Comparison of ENCODE assay signal across 9 mouse cellular contexts in the genomic region with DNA sequence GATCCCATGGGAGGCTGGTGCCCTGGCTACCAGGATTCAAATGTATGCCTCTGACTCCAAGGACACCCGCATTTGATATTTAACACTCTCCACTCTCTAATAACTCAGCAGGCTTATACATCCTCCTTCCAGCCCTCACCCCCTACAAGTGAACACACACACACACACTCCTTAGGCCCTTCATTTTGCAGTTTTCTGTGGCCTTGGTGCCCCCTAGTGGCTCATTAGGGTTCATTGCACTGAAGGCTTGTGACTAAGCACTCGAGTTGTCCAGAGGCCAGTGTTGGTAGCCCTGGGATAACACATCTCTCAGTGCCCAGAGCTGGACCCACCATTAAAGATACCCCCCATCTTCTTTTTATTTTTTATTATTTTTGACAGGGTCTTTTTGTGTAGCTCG. TPM values are rescaled to one million over a fixed set of nuclear protein-coding genes. Genes with fewer than 3 reads are reported as not detected.
A peak's percentile ranks its signal among the peaks of the same experiment; 100 is the strongest.
DNase-seq lines count a peak whose midpoint lies in the region; ATAC-seq lines count a peak whose summit lies in the region.
"Had no signal": no experiment of that assay in that cellular context is flagged by ENCODE, and none has a peak within 500 bp of the region (broad histone marks: within the 10 kb centered on the region; RNA-seq: fewer than 3 reads in every experiment).

No protein-coding gene starts in this region.

- no peak overlapping the region for H3K4me3 ChIP-seq in embryonic facial prominence, embryonic 14.5 days (ENCODE audit: low read depth, low read length)
- no peak overlapping the region for H3K4me3 ChIP-seq in heart, embryonic 15.5 days
- H3K4me3 ChIP-seq in liver, embryonic 16.5 days (ENCODE audit: low read depth, low read length): no peak overlapping the region
- H3K4me3 ChIP-seq in neural tube, embryonic 14.5 days (ENCODE audit: low read depth, low read length): no peak overlapping the region
- H3K4me3 ChIP-seq: erythroblast, embryonic 14.5 days had no signal

- no peaks in the 10 kb centered on the region; the same call in 1 of the 2 replicates for H3K27me3 ChIP-seq in embryonic facial prominence, embryonic 14.5 days (replicated peaks; ENCODE audit: control insufficient read depth, insufficient read depth, low read length)
- 0 out of 2 replicates have a peak, but pooled peaks cover 6% of the 10 kb centered on the region for H3K27me3 ChIP-seq in heart, embryonic 15.5 days
- no peaks in the 10 kb centered on the region for H3K27me3 ChIP-seq in liver, embryonic 16.5 days (ENCODE audit: control insufficient read depth, insufficient read depth, low read depth, low read length)
- no peaks in the 10 kb centered on the region for H3K27me3 ChIP-seq in neural tube, embryonic 14.5 days (ENCODE audit: control insufficient read depth, insufficient read depth, low read length)

- no peaks in the 10 kb centered on the region for H3K36me3 ChIP-seq in embryonic facial prominence, embryonic 14.5 days (ENCODE audit: control insufficient read depth, insufficient read depth, low read length)
- no peaks in the 10 kb centered on the region for H3K36me3 ChIP-seq in heart, embryonic 15.5 days
- H3K36me3 ChIP-seq in liver, embryonic 16.5 days (ENCODE audit: control insufficient read depth, insufficient read depth): no peaks in the 10 kb centered on the region
- H3K36me3 ChIP-seq in neural tube, embryonic 14.5 days (ENCODE audit: control insufficient read depth, insufficient read depth, low read length): no peaks in the 10 kb centered on the region

- ATAC-seq in embryonic facial prominence, embryonic 14.5 days (ENCODE audit: low read depth): 0 out of 2 replicates have a peak, but pooled peaks have one; percentile 62
- peak; percentile 55; the same call in 1 of the 2 replicates for ATAC-seq in heart, embryonic 15.5 days (replicated peaks; ENCODE audit: insufficient number of reproducible peaks, insufficient read depth, low FRiP score, low read depth)
- peak; percentile 50 for ATAC-seq in liver, embryonic 16.5 days (ENCODE audit: low read depth)
- ATAC-seq in neural tube, embryonic 14.5 days (ENCODE audit: low read depth): peak; percentile 81; the same call in 1 of the 2 replicates

- H3K4me1 ChIP-seq in embryonic facial prominence, embryonic 14.5 days (ENCODE audit: control insufficient read depth, insufficient read depth, low read length): no peaks in the 10 kb centered on the region
- 0 out of 2 replicates have a peak, but pooled peaks cover 2% of the 10 kb centered on the region for H3K4me1 ChIP-seq in heart, embryonic 15.5 days (replicated peaks)
- peaks cover 9% of the 10 kb centered on the region for H3K4me1 ChIP-seq in liver, embryonic 16.5 days (ENCODE audit: control insufficient read depth, low read depth, low read length)
- H3K4me1 ChIP-seq in neural tube, embryonic 14.5 days (ENCODE audit: control insufficient read depth, insufficient read depth, low read length): 0 out of 2 replicates have a peak, but pooled peaks cover 2% of the 10 kb centered on the region

- H3K9ac ChIP-seq in embryonic facial prominence, embryonic 14.5 days (ENCODE audit: low read depth, low read length): no peak overlapping the region
- no peak overlapping the region for H3K9ac ChIP-seq in heart, embryonic 15.5 days
- H3K9ac ChIP-seq in liver, embryonic 16.5 days (ENCODE audit: low read depth, low read length): no peak overlapping the region
- no peak overlapping the region for H3K9ac ChIP-seq in neural tube, embryonic 14.5 days (replicated peaks; ENCODE audit: low read depth, low read length)

- WGBS in embryonic facial prominence, embryonic 14.5 days: 8% methylated on average over 3 of the region's 3 CpGs
- WGBS in heart, embryonic 15.5 days: 14% methylated on average over 3 of the region's 3 CpGs
- WGBS in liver, embryonic 16.5 days (ENCODE audit: insufficient replicate concordance): 8% methylated on average over 3 of the region's 3 CpGs
- WGBS in neural tube, embryonic 14.5 days: 18% methylated on average over 3 of the region's 3 CpGs

- no peak overlapping the region for H3K27ac ChIP-seq in embryonic facial prominence, embryonic 14.5 days (replicated peaks; ENCODE audit: low read depth, low read length)
- H3K27ac ChIP-seq in heart, embryonic 15.5 days: no peak overlapping the region
- H3K27ac ChIP-seq in liver, embryonic 16.5 days (ENCODE audit: low read length): no peak overlapping the region
- no peak overlapping the region for H3K27ac ChIP-seq in neural tube, embryonic 14.5 days (ENCODE audit: low read depth, low read length)

- H3K4me2 ChIP-seq in embryonic facial prominence, embryonic 14.5 days (ENCODE audit: low read depth, low read length): no peak overlapping the region
- no peak overlapping the region for H3K4me2 ChIP-seq in heart, embryonic 15.5 days
- no peak overlapping the region for H3K4me2 ChIP-seq in liver, embryonic 16.5 days (ENCODE audit: low read depth, low read length)
- no peak overlapping the region for H3K4me2 ChIP-seq in neural tube, embryonic 14.5 days (ENCODE audit: low read depth, low read length)

- H3K9me3 ChIP-seq in embryonic facial prominence, embryonic 14.5 days (ENCODE audit: control insufficient read depth, low read length): no peaks in the 10 kb centered on the region
- H3K9me3 ChIP-seq in heart, embryonic 15.5 days (replicated peaks): no peaks in the 10 kb centered on the region
- no peaks in the 10 kb centered on the region for H3K9me3 ChIP-seq in liver, embryonic 16.5 days (replicated peaks; ENCODE audit: control insufficient read depth, low read length)
- H3K9me3 ChIP-seq in neural tube, embryonic 14.5 days (ENCODE audit: control insufficient read depth, low read length): no peaks in the 10 kb centered on the region

- DNase-seq in CD4-positive, CD25-positive, alpha-beta regulatory T cell, adult 2 months (ENCODE audit: low read depth, low spot score): peak; percentile 83
- DNase-seq in adrenal gland, postnatal 36 days: peak; percentile 65 to 70
- peak; percentile 74 for DNase-seq in embryonic facial prominence, embryonic 14.5 days (ENCODE audit: low spot score)
- DNase-seq in kidney, postnatal 36 days: peak; percentile 76 to 77
- DNase-seq in telencephalon, adult 2 months (ENCODE audit: low read depth, low spot score): peak; percentile 36

RNA-seq across cellular contexts. Expression of a gene that starts 4.8 kb away (rescaled TPM):
- 10 to 100 TPM; 83.2 to 87.6 TPM for total RNA-seq in adrenal gland, postnatal 36 days (2021)
- 182 and 192 TPM in 2 replicates for polyA plus RNA-seq in embryonic facial prominence, embryonic 14.5 days (2014; fragmentation: Nextera tagmentation; extraction: Ambion mirVana)
- polyA plus RNA-seq in heart, embryonic 15.5 days (2015; fragmentation: Nextera tagmentation; extraction: Ambion mirVana): 153 and 158 TPM in 2 replicates
- polyA plus RNA-seq in liver, embryonic 16.5 days (2015; fragmentation: Nextera tagmentation; extraction: Ambion mirVana): 88.2 and 90.1 TPM in 2 replicates
- 200 and 204 TPM in 2 replicates for polyA plus RNA-seq in neural tube, embryonic 14.5 days (2014; fragmentation: Nextera tagmentation; extraction: Ambion mirVana)

RNA-seq across cellular contexts. Expression of a gene that starts 17.2 kb away (rescaled TPM):
- under 1 TPM; 0.23 to 0.63 TPM for total RNA-seq in adrenal gland, postnatal 36 days (2021)
- polyA plus RNA-seq in embryonic facial prominence, embryonic 14.5 days (2014; fragmentation: Nextera tagmentation; extraction: Ambion mirVana): 6.5 and 8.0 TPM in 2 replicates
- polyA plus RNA-seq in heart, embryonic 15.5 days (2015; fragmentation: Nextera tagmentation; extraction: Ambion mirVana): 1.5 and 2.3 TPM in 2 replicates
- polyA plus RNA-seq in liver, embryonic 16.5 days (2015; fragmentation: Nextera tagmentation; extraction: Ambion mirVana): 0.30 and 0.39 TPM in 2 replicates
- polyA plus RNA-seq in neural tube, embryonic 14.5 days (2014; fragmentation: Nextera tagmentation; extraction: Ambion mirVana): 1.9 and 2.6 TPM in 2 replicates
- polyA plus RNA-seq: erythroblast, embryonic 14.5 days had no signal

RNA-seq across cellular contexts. Expression of a gene that starts 34.3 kb away (rescaled TPM):
- 1 to 10 TPM; 1.1 to 1.7 TPM for total RNA-seq in adrenal gland, postnatal 36 days (2021)
- polyA plus RNA-seq in embryonic facial prominence, embryonic 14.5 days (2014; fragmentation: Nextera tagmentation; extraction: Ambion mirVana): 0.14 TPM in 1 of 2 replicates, not detected in the other
- polyA plus RNA-seq in heart, embryonic 15.5 days (2015; fragmentation: Nextera tagmentation; extraction: Ambion mirVana): not detected in 2 replicates
- polyA plus RNA-seq in liver, embryonic 16.5 days (2015; fragmentation: Nextera tagmentation; extraction: Ambion mirVana): 0.05 and 0.06 TPM in 2 replicates
- 0.08 and 0.14 TPM in 2 replicates for polyA plus RNA-seq in neural tube, embryonic 14.5 days (2014; fragmentation: Nextera tagmentation; extraction: Ambion mirVana)
- polyA plus RNA-seq: erythroblast, embryonic 14.5 days had no signal

RNA-seq across cellular contexts. Expression of a gene that starts 43.4 kb away (rescaled TPM):
- not detected for total RNA-seq in adrenal gland, postnatal 36 days (2021)
- not detected in 2 replicates for polyA plus RNA-seq in embryonic facial prominence, embryonic 14.5 days (2014; fragmentation: Nextera tagmentation; extraction: Ambion mirVana)
- 0.20 TPM in 2 replicates for polyA plus RNA-seq in heart, embryonic 15.5 days (2015; fragmentation: Nextera tagmentation; extraction: Ambion mirVana)
- not detected in 2 replicates for polyA plus RNA-seq in liver, embryonic 16.5 days (2015; fragmentation: Nextera tagmentation; extraction: Ambion mirVana)
- polyA plus RNA-seq in neural tube, embryonic 14.5 days (2014; fragmentation: Nextera tagmentation; extraction: Ambion mirVana): not detected in 2 replicates
- polyA plus RNA-seq: erythroblast, embryonic 14.5 days had no signal

RNA-seq across cellular contexts. Expression of a gene that starts 52.3 kb away (rescaled TPM):
- total RNA-seq in adrenal gland, postnatal 36 days (2021): under 1 TPM; 0.23 to 0.66 TPM
- polyA plus RNA-seq in embryonic facial prominence, embryonic 14.5 days (2014; fragmentation: Nextera tagmentation; extraction: Ambion mirVana): not detected in 2 replicates
- polyA plus RNA-seq in heart, embryonic 15.5 days (2015; fragmentation: Nextera tagmentation; extraction: Ambion mirVana): 5.2 and 6.3 TPM in 2 replicates
- 0.07 and 7.3 TPM in 2 replicates for polyA plus RNA-seq in liver, embryonic 16.5 days (2015; fragmentation: Nextera tagmentation; extraction: Ambion mirVana)
- 0.39 and 0.86 TPM in 2 replicates for polyA plus RNA-seq in neural tube, embryonic 14.5 days (2014; fragmentation: Nextera tagmentation; extraction: Ambion mirVana)
- polyA plus RNA-seq: erythroblast, embryonic 14.5 days had no signal
